Mouse (Mus musculus): Measurements from ENCODE around the gene Anxa7. TPM values are rescaled to one million over a fixed set of nuclear protein-coding genes. Genes with fewer than 3 reads are reported as not detected.
A peak's percentile ranks its signal among the peaks of the same experiment; 100 is the strongest.

The Anxa7 gene
- polyA plus RNA-seq, 1 experiment = 121 TPM

DNA sequence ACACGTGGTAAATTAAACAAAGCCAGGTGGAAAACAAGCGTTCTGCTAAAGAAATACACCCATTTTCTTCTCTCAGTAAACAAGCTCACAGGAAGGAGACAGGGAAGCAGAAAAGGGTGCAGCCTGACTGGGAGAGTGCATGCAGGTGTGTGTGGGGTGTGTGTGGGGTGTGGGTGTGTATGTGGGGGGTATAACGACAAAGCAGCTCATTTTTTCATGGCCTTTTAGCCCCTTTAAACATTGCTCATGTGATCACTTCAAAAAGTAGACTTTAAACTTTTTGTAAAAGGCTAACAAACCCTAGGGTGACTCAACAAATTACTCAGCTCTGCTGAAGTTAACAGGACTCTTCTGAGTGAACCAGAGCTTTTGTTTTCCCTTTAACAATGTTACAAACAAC is 1.5 kb downstream of the Anxa7 start:
- Histone ChIP-seq H3K9me3 (replicated peaks; ENCODE audit: control insufficient read depth, insufficient read depth, low read length, poor library complexity, severe bottlenecking) (no peaks in the 10 kb centered on the region), H3K36me3 (ENCODE audit: control insufficient read depth, insufficient read depth, low read length, poor library complexity, severe bottlenecking) (no peaks in the 10 kb centered on the region), H3K9ac (ENCODE audit: low read depth, poor library complexity, severe bottlenecking) (no peak overlapping the region), H3K4me3 (ENCODE audit: low read depth, low read length) (peak overlapping the region; percentile 25; the same call in 1 of the 2 replicates), H3K27me3 (ENCODE audit: control insufficient read depth, insufficient read depth, low read length, poor library complexity, severe bottlenecking) (no peaks in the 10 kb centered on the region), H3K27ac (ENCODE audit: insufficient read depth, low read length) (peak overlapping the region; percentile 77), H3K4me1 (ENCODE audit: control insufficient read depth, insufficient read depth, low read length) (peaks cover 6% of the 10 kb centered on the region)
- no peak for TF ChIP-seq EP300 (IDR thresholded peaks at IDR 0.05; ENCODE audit: insufficient read depth, low read depth, low read length)
- no peak for TF ChIP-seq POLR2A (IDR thresholded peaks at IDR 0.05; ENCODE audit: insufficient read depth, low read length)
- no peak for TF ChIP-seq CTCF (IDR thresholded peaks at IDR 0.05; ENCODE audit: low read depth, low read length)

GRCm38 (mm10) chr14:20477261-20478025 is 2.5 kb downstream of the Anxa7 start:
- no peak overlapping the region for H3K4me3 ChIP-seq (ENCODE audit: low read depth, low read length)
- H3K4me1 ChIP-seq (ENCODE audit: control insufficient read depth, insufficient read depth, low read length) = peaks cover 6% of the 10 kb centered on the region
- no peaks in the 10 kb centered on the region for H3K9me3 ChIP-seq (replicated peaks; ENCODE audit: control insufficient read depth, insufficient read depth, low read length, poor library complexity, severe bottlenecking)
- H3K27ac ChIP-seq (ENCODE audit: insufficient read depth, low read length) = no peak overlapping the region
- no peak for TF ChIP-seq CTCF (IDR thresholded peaks at IDR 0.05; ENCODE audit: low read depth, low read length)
- no peak for TF ChIP-seq EP300 (IDR thresholded peaks at IDR 0.05; ENCODE audit: insufficient read depth, low read depth, low read length)
- no peak for TF ChIP-seq POLR2A (IDR thresholded peaks at IDR 0.05; ENCODE audit: insufficient read depth, low read length)
- H3K36me3 ChIP-seq (ENCODE audit: control insufficient read depth, insufficient read depth, low read length, poor library complexity, severe bottlenecking) = 0 out of 2 replicates have a peak, but pooled peaks cover 2% of the 10 kb centered on the region
- no peak overlapping the region for H3K9ac ChIP-seq (ENCODE audit: low read depth, poor library complexity, severe bottlenecking)
- no peaks in the 10 kb centered on the region for H3K27me3 ChIP-seq (ENCODE audit: control insufficient read depth, insufficient read depth, low read length, poor library complexity, severe bottlenecking)

DNA sequence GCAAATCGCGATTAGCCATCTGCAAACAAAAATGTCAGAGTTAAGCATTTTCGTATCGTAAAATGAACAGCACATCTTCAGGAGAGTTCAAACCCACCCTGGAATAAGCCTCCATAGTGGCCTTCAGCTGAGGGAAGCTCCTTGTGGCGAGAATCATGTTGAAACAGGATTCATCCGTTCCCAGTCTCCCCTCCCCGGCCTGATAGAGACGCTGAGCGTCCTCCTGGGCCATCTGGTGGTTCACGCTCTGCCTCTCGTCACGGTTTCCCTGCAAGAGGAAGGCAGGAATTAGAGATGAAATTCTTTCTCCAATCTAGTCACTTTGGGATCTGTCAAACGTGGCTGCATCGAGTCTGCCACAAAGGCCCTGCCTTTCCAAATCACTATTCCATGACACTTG is 19.7 kb downstream of the Anxa7 start:
- H3K9ac ChIP-seq (ENCODE audit: low read depth, poor library complexity, severe bottlenecking) = no peak overlapping the region
- H3K4me3 ChIP-seq (ENCODE audit: low read depth, low read length) = no peak overlapping the region
- no peak for TF ChIP-seq EP300 (IDR thresholded peaks at IDR 0.05; ENCODE audit: insufficient read depth, low read depth, low read length)
- no peak for TF ChIP-seq CTCF (IDR thresholded peaks at IDR 0.05; ENCODE audit: low read depth, low read length)
- no peak for TF ChIP-seq POLR2A (IDR thresholded peaks at IDR 0.05; ENCODE audit: insufficient read depth, low read length)
- H3K9me3 ChIP-seq (replicated peaks; ENCODE audit: control insufficient read depth, insufficient read depth, low read length, poor library complexity, severe bottlenecking) = no peaks in the 10 kb centered on the region
- H3K27ac ChIP-seq (ENCODE audit: insufficient read depth, low read length) = no peak overlapping the region
- no peaks in the 10 kb centered on the region for H3K27me3 ChIP-seq (ENCODE audit: control insufficient read depth, insufficient read depth, low read length, poor library complexity, severe bottlenecking)
- H3K4me1 ChIP-seq (ENCODE audit: control insufficient read depth, insufficient read depth, low read length) = no peaks in the 10 kb centered on the region
- peaks cover 42% of the 10 kb centered on the region for H3K36me3 ChIP-seq (ENCODE audit: control insufficient read depth, insufficient read depth, low read length, poor library complexity, severe bottlenecking)

GRCm38 (mm10) chr14:20458378-20458777 is 21.6 kb downstream of the Anxa7 start:
- no peak overlapping the region for H3K9ac ChIP-seq (ENCODE audit: low read depth, poor library complexity, severe bottlenecking)
- peaks cover 33% of the 10 kb centered on the region for H3K36me3 ChIP-seq (ENCODE audit: control insufficient read depth, insufficient read depth, low read length, poor library complexity, severe bottlenecking)
- no peaks in the 10 kb centered on the region for H3K4me1 ChIP-seq (ENCODE audit: control insufficient read depth, insufficient read depth, low read length)
- no peak overlapping the region for H3K27ac ChIP-seq (ENCODE audit: insufficient read depth, low read length)
- no peaks in the 10 kb centered on the region for H3K27me3 ChIP-seq (ENCODE audit: control insufficient read depth, insufficient read depth, low read length, poor library complexity, severe bottlenecking)
- TF ChIP-seq EP300 (IDR thresholded peaks at IDR 0.05; ENCODE audit: insufficient read depth, low read depth, low read length) (no peak), POLR2A (IDR thresholded peaks at IDR 0.05; ENCODE audit: insufficient read depth, low read length) (no peak), CTCF (IDR thresholded peaks at IDR 0.05; ENCODE audit: low read depth, low read length) (no peak)
- no peaks in the 10 kb centered on the region for H3K9me3 ChIP-seq (replicated peaks; ENCODE audit: control insufficient read depth, insufficient read depth, low read length, poor library complexity, severe bottlenecking)
- no peak overlapping the region for H3K4me3 ChIP-seq (ENCODE audit: low read depth, low read length)

DNA sequence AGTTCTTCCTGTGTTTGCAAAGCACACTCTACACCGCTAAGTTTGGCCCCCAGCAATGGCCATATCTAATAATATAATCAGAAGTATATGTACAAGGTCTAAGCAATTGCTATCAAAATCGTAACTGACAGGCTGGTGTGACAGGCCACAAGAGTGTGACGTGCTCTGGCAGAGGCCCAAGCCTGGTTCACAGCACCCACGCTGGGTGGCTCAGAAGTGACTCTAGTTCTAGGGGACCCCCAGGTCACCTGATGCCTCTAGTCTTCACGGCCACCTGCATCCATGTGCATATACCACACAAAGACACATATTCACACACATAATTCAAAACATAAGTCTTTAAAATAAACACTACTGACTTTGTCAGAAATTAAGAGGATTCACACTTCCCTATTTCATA is 27.0 kb downstream of the Anxa7 start:
- Histone ChIP-seq H3K9ac (ENCODE audit: low read depth, poor library complexity, severe bottlenecking) (peak overlapping the region; percentile 65), H3K4me3 (ENCODE audit: low read depth, low read length) (no peak overlapping the region), H3K27ac (ENCODE audit: insufficient read depth, low read length) (0 out of 2 replicates have a peak overlapping the region, but pooled peaks have one; percentile 54), H3K36me3 (ENCODE audit: control insufficient read depth, insufficient read depth, low read length, poor library complexity, severe bottlenecking) (0 out of 2 replicates have a peak, but pooled peaks cover 6% of the 10 kb centered on the region), H3K4me1 (ENCODE audit: control insufficient read depth, insufficient read depth, low read length) (no peaks in the 10 kb centered on the region), H3K9me3 (replicated peaks; ENCODE audit: control insufficient read depth, insufficient read depth, low read length, poor library complexity, severe bottlenecking) (no peaks in the 10 kb centered on the region), H3K27me3 (ENCODE audit: control insufficient read depth, insufficient read depth, low read length, poor library complexity, severe bottlenecking) (no peaks in the 10 kb centered on the region)
- TF ChIP-seq EP300 (IDR thresholded peaks at IDR 0.05; ENCODE audit: insufficient read depth, low read depth, low read length) (no peak), POLR2A (IDR thresholded peaks at IDR 0.05; ENCODE audit: insufficient read depth, low read length) (no peak), CTCF (IDR thresholded peaks at IDR 0.05; ENCODE audit: low read depth, low read length) (no peak)

- Histone ChIP-seq H3K9me3 (replicated peaks; ENCODE audit: control insufficient read depth, insufficient read depth, low read length, poor library complexity, severe bottlenecking) (no peaks in the 10 kb centered on the region), H3K36me3 (ENCODE audit: control insufficient read depth, insufficient read depth, low read length, poor library complexity, severe bottlenecking) (0 out of 2 replicates have a peak, but pooled peaks cover 4% of the 10 kb centered on the region), H3K4me1 (ENCODE audit: control insufficient read depth, insufficient read depth, low read length) (no peaks in the 10 kb centered on the region), H3K4me3 (ENCODE audit: low read depth, low read length) (peak within 1 kb of the TSS; percentile 59), H3K27ac (ENCODE audit: insufficient read depth, low read length) (0 out of 2 replicates have a peak within 1 kb of the TSS, but pooled peaks have one; percentile 54), H3K9ac (ENCODE audit: low read depth, poor library complexity, severe bottlenecking) (peak within 1 kb of the TSS; percentile 65), H3K27me3 (ENCODE audit: control insufficient read depth, insufficient read depth, low read length, poor library complexity, severe bottlenecking) (no peaks in the 10 kb centered on the region)
- TF ChIP-seq EP300 (IDR thresholded peaks at IDR 0.05; ENCODE audit: insufficient read depth, low read depth, low read length) = no peak
- no peak for TF ChIP-seq CTCF (IDR thresholded peaks at IDR 0.05; ENCODE audit: low read depth, low read length)
- no peak for TF ChIP-seq POLR2A (IDR thresholded peaks at IDR 0.05; ENCODE audit: insufficient read depth, low read length)
Measured at GRCm38 (mm10) chr14:20451765-20452331, 28.1 kb downstream of the Anxa7 start, which contains the start of gene Cfap70. TSS of gene Cfap70 (minus strand) at chr14:20452226.
